Mouse (Mus musculus) lung, adult 2 months (tissue): ENCODE measurements around the gene Cstad.

Experiments used
- CTCF ChIP-seq: fragments of 200-500 bp; IDR thresholded peaks from 2 replicates; pipeline ENCODE4 v1.5.1; 2011; ENCODE audit warnings: mild to moderate bottlenecking, low read length, control low read depth; ENCODE audit not compliant: insufficient read depth
- POLR2A ChIP-seq: fragments of 200-500 bp; IDR thresholded peaks from 2 replicates; pipeline ENCODE4 v1.6.1; 2011; ENCODE audit warnings: low read depth, mild to moderate bottlenecking, control low read depth, low read length, borderline replicate concordance; ENCODE audit errors: extremely low read depth

DNA sequence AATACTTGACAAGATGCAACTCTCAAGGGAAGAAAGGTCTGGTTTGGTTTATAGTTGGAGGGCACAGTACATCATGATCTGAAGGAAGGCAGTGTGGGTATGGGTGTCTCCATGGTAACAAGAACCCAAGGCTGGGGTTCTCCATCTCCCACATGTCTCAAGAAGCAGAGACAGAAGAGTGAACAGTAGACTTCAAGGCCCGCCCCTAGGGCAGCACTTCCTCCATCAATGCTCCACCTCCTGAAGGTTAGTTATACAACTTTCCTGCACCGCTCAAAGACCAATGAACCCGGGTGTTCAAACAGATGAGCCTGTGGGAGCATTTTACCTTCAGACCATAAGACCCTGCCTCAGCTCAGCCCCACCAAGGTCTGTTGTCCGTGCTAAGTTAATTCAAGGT lies 23.2 kb upstream of the Cstad start:
- TF ChIP-seq CTCF: no peak
- TF ChIP-seq POLR2A: no peak
